Mouse (Mus musculus) megakaryocyte, embryonic 14.5 days (primary cell): ENCODE data around the gene Tmem237.

Experiments
- FLI1 ChIP-seq: IDR thresholded peaks from 2 replicates; pipeline ENCODE4 v1.6.1; 2012; ENCODE audit warnings: low read length, inconsistent platforms, mixed read lengths
- GATA1 ChIP-seq: IDR thresholded peaks from 3 replicates; pipeline ENCODE4 v1.6.1; 2012; ENCODE audit warnings: mixed read lengths, low read length, inconsistent platforms, borderline replicate concordance

DNA sequence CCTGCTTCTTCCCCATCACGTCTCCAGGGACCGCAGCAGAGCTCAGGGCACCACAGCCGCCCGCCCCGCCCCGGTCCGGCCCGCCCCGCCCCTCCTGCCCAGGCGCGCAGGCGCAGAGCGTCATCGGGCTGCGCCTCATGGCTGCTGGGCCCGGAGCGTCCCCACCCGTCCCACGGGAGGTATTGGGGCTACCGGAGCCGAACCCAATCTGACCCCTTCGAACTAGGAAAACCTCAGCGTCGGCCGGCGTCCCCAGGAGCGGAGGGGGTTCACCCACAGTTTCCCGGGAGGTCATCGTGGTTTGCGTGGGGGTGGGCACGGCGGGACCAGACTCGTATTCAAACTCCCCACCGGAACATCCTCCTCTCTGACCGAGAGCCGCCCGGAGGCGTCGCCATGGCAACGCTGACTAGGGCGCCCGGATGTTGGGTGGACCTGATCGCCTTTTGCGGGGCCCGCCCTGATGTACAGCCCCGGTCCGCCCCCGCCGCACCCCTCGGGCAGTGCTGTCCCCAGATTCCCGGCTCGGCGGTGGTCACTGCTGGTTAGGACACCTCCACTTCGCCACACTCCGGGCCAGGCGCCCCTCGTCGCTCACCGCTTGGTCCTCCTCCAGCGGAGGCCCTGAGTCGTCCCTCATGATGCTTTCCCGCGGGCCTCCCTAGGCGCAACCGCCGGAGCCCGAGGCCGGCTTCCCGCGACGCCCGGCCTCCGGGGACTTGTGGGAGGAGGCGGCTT is at the start of gene Tmem237:
- no peak for TF ChIP-seq GATA1
- TF ChIP-seq FLI1 = no peak
